Mouse (Mus musculus) neural tube, embryonic 11.5 days (tissue): ENCODE measurements around the gene Capn15. TPM values are rescaled to one million over a fixed set of nuclear protein-coding genes. Genes with fewer than 3 reads are reported as not detected.

Experiments used
- ATAC-seq: fragments of 200-750 bp; cut with Nextera tagmentation; 2 replicates; pipeline ENCODE4 v1.8.0; 2017; ENCODE audit warnings: moderate number of reproducible peaks, mild to moderate bottlenecking, moderate TSS enrichment, moderate library complexity; ENCODE audit not compliant: insufficient read depth, low FRiP score, low TSS enrichment
- DNase-seq: peaks from one replicate; pipeline ENCODE4 v3.0.0-alpha.2; 2015; ENCODE audit warnings: low spot score
- H3K27ac ChIP-seq: fragments of 300-500 bp; sonication (generic); 2 replicates; pipeline ENCODE4 v1.5.1; 2014; ENCODE audit warnings: low read depth, mild to moderate bottlenecking, low read length
- H3K27me3 ChIP-seq: fragments of 300-500 bp; sonication (generic); 2 replicates; pipeline ENCODE4 v1.6.1; 2014; ENCODE audit warnings: mild to moderate bottlenecking, low read length, mixed read lengths; ENCODE audit not compliant: control insufficient read depth, insufficient read depth
- H3K36me3 ChIP-seq: fragments of 300-500 bp; sonication (generic); 2 replicates; pipeline ENCODE4 v1.6.1; 2014; ENCODE audit warnings: mild to moderate bottlenecking, low read length, moderate library complexity, mixed read lengths; ENCODE audit not compliant: control insufficient read depth, insufficient read depth
- H3K4me1 ChIP-seq: fragments of 300-500 bp; sonication (generic); 2 replicates; pipeline ENCODE4 v1.6.1; 2014; ENCODE audit warnings: low read length, mixed read lengths; ENCODE audit not compliant: control insufficient read depth, insufficient read depth
- H3K4me2 ChIP-seq: fragments of 300-500 bp; sonication (generic); 2 replicates; pipeline ENCODE4 v1.6.1; 2014; ENCODE audit warnings: low read depth, mild to moderate bottlenecking, moderate library complexity
- H3K4me3 ChIP-seq: fragments of 300-500 bp; sonication (generic); 2 replicates; pipeline ENCODE4 v1.5.1; 2014; ENCODE audit warnings: low read depth, low read length
- H3K9ac ChIP-seq: fragments of 300-500 bp; sonication (generic); 2 replicates; pipeline ENCODE4 v1.6.1; 2014; ENCODE audit warnings: mild to moderate bottlenecking, low read length
- H3K9me3 ChIP-seq: fragments of 300-500 bp; sonication (generic); 2 replicates; pipeline ENCODE4 v1.6.1; 2016; ENCODE audit warnings: low read length; ENCODE audit not compliant: control insufficient read depth
- WGBS: fragments of 180-500 bp; shearing (Covaris S2); extraction: QIAGEN DNeasy Blood & Tissue Kit; methylation state at CpG from one replicate; pipeline ENCODE4 v1.1.7; 2014; 5-methylcytosine and 5-hydroxymethylcytosine counted together
- polyA plus RNA-seq: library from polyadenylated mRNA; unstranded; fragments of >200 nt; fragmentation: Nextera tagmentation; extraction: Ambion mirVana; gene quantifications from 2 replicates; pipeline ENCODE4 v1.2.1, GENCODE M21; 2014

Gene Capn15
- polyA plus RNA-seq, 1 experiment from 2014 or later, result 23.3 TPM

- no peak overlapping the region for H3K4me3 ChIP-seq
- H3K9ac ChIP-seq, result no peak overlapping the region
- H3K27me3 ChIP-seq, result no peaks in the 10 kb centered on the region
- no peaks in the 10 kb centered on the region for H3K4me1 ChIP-seq
- H3K9me3 ChIP-seq, result no peaks in the 10 kb centered on the region
- H3K27ac ChIP-seq, result no peak overlapping the region
- H3K36me3 ChIP-seq, result peaks cover 11% of the 10 kb centered on the region
- no peak overlapping the region for H3K4me2 ChIP-seq
- 91% methylated on average over 7 of the region's 7 CpGs for WGBS
- no peak for DNase-seq
- ATAC-seq, result no peak
Measured at GRCm38 (mm10) chr17:25964271-25964670, 21.3 kb downstream of the Capn15 start.

GRCm38 (mm10) chr17:25962413-25962905, 23.1 kb downstream of the Capn15 start:
- 91% methylated on average over 7 of the region's 7 CpGs for WGBS
- H3K36me3 ChIP-seq, result peaks cover 11% of the 10 kb centered on the region

GRCm38 (mm10) chr17:25961566-25961965, 24.0 kb downstream of the Capn15 start:
- no peak for DNase-seq
- Histone ChIP-seq H3K9me3 (no peaks in the 10 kb centered on the region), H3K4me3 (no peak overlapping the region), H3K27me3 (no peaks in the 10 kb centered on the region), H3K4me2 (no peak overlapping the region), H3K4me1 (no peaks in the 10 kb centered on the region), H3K36me3 (peaks cover 11% of the 10 kb centered on the region), H3K27ac (no peak overlapping the region), H3K9ac (no peak overlapping the region)
- WGBS, result 92% methylated on average over 5 of the region's 5 CpGs
- ATAC-seq, result no peak

More at GRCm38 (mm10) chr17:25962413-25962905, 23.1 kb downstream of the Capn15 start:
- DNase-seq (no peak), ATAC-seq (no peak)
- Histone ChIP-seq H3K9ac (no peak overlapping the region), H3K4me3 (no peak overlapping the region), H3K9me3 (no peaks in the 10 kb centered on the region), H3K27ac (no peak overlapping the region), H3K4me1 (no peaks in the 10 kb centered on the region), H3K4me2 (no peak overlapping the region), H3K27me3 (no peaks in the 10 kb centered on the region)

- no peak overlapping the region for H3K4me3 ChIP-seq
- H3K36me3 ChIP-seq, result peaks cover 11% of the 10 kb centered on the region
- H3K9me3 ChIP-seq, result no peaks in the 10 kb centered on the region
- H3K9ac ChIP-seq, result no peak overlapping the region
- H3K27ac ChIP-seq, result no peak overlapping the region
- 94% methylated on average over 23 of the region's 23 CpGs for WGBS
- H3K4me1 ChIP-seq, result no peaks in the 10 kb centered on the region
- no peak for ATAC-seq
- no peaks in the 10 kb centered on the region for H3K27me3 ChIP-seq
- no peak for DNase-seq
- no peak overlapping the region for H3K4me2 ChIP-seq
Measured at GRCm38 (mm10) chr17:25959630-25960467, 25.7 kb downstream of the Capn15 start.

- Histone ChIP-seq H3K9me3 (no peaks in the 10 kb centered on the region), H3K4me2 (no peak overlapping the region), H3K36me3 (peaks cover 7% of the 10 kb centered on the region), H3K9ac (no peak overlapping the region), H3K4me1 (no peaks in the 10 kb centered on the region), H3K4me3 (no peak overlapping the region), H3K27me3 (no peaks in the 10 kb centered on the region), H3K27ac (no peak overlapping the region)
- WGBS, result 92% methylated on average over 11 of the region's 11 CpGs
- DNase-seq (no peak), ATAC-seq (no peak)
Measured at GRCm38 (mm10) chr17:25958771-25959494, 26.7 kb downstream of the Capn15 start.

- no peaks in the 10 kb centered on the region for H3K4me1 ChIP-seq
- H3K4me3 ChIP-seq, result no peak overlapping the region
- H3K9me3 ChIP-seq, result no peaks in the 10 kb centered on the region
- peaks cover 6% of the 10 kb centered on the region for H3K27me3 ChIP-seq
- 83% methylated on average over 14 of the region's 14 CpGs for WGBS
- no peak overlapping the region for H3K4me2 ChIP-seq
- H3K9ac ChIP-seq, result no peak overlapping the region
- H3K36me3 ChIP-seq, result peaks cover 6% of the 10 kb centered on the region
- ATAC-seq (no peak), DNase-seq (no peak)
- H3K27ac ChIP-seq, result no peak overlapping the region
Measured at GRCm38 (mm10) chr17:25957586-25958051, 28.0 kb downstream of the Capn15 start.

GRCm38 (mm10) chr17:25956631-25957030, 29.0 kb downstream of the Capn15 start:
- H3K36me3 ChIP-seq, result peaks cover 6% of the 10 kb centered on the region
- H3K4me3 ChIP-seq, result no peak overlapping the region
- DNase-seq (no peak), ATAC-seq (no peak)
- H3K9me3 ChIP-seq, result no peaks in the 10 kb centered on the region
- no peak overlapping the region for H3K9ac ChIP-seq
- H3K4me1 ChIP-seq, result no peaks in the 10 kb centered on the region
- 85% methylated on average over 7 of the region's 7 CpGs for WGBS
- H3K27ac ChIP-seq, result no peak overlapping the region
- H3K27me3 ChIP-seq, result peaks cover 16% of the 10 kb centered on the region
- no peak overlapping the region for H3K4me2 ChIP-seq

- WGBS, result 74% methylated on average over 7 of the region's 7 CpGs
- H3K9ac ChIP-seq, result no peak overlapping the region
- H3K36me3 ChIP-seq, result peaks cover 6% of the 10 kb centered on the region
- H3K4me1 ChIP-seq, result no peaks in the 10 kb centered on the region
- H3K9me3 ChIP-seq, result no peaks in the 10 kb centered on the region
- no peak overlapping the region for H3K27ac ChIP-seq
- no peak for ATAC-seq
- no peak for DNase-seq
- H3K27me3 ChIP-seq, result peaks cover 20% of the 10 kb centered on the region
- no peak overlapping the region for H3K4me3 ChIP-seq
- no peak overlapping the region for H3K4me2 ChIP-seq
Measured at GRCm38 (mm10) chr17:25956201-25956600, 29.4 kb downstream of the Capn15 start.
